Mouse (Mus musculus) CD4-positive, CD25-positive, alpha-beta regulatory T cell, adult 4 months (primary cell): ENCODE measurements around the gene Mapk14. TPM values are rescaled to one million over a fixed set of nuclear protein-coding genes. Genes with fewer than 3 reads are reported as not detected.

Source experiments
- ATAC-seq: one replicate; pipeline ENCODE4 v1.8.0; 2017
- polyA plus RNA-seq, 2 experiments: library from polyadenylated mRNA; unstranded; fragments of 100-300 nt; shearing (Covaris generic); gene quantifications; one replicate each; pipeline ENCODE4 v1.2.1; 2017

Gene Mapk14
- 10 to 100 TPM; 17.8 to 20.7 TPM for polyA plus RNA-seq

DNA sequence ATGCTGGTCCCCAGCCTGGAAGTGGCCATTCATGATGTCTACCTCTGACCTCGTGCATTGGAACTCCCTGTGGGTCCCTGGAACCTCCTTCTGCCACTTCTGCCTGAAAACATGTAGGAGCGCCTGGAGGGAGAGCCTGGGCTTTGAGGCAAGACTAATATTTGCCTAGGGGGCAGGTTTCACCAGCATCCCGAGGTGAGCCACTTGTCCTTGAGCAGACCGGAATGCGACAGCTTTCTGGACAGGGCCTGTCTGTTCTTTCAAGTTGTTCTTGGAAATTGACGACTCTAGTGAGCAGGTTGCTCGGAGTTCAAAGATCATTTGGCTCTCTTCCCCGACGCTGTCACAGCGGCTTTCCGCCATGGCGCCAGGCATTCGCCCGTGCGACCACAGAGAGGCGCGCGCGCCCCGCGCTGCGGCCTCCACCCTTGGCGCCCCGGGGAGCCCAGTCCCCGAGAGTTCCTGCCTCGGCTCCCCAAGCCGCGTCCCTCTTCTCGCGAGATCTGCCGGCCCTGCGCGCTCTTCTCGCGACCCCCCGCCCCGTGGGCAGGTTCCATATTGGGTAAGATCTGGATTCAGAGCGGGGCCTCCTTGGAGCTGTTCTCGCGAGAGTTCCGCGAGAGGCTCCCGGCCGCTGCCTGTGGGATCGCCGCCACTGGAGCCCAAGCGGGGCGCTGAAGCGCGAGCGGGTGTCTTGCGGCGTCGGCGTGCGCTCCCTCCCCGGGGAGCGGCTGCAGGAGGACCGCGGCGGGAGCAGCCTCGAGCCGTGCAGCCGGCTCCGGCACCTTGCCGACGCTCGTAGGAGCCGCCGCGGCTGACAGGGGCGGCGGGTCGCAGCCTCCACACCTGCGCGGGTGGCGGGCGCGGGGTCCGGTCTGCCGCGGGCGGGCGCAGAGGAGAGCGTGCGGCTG, at the start of gene Mapk14:
Gene Mapk14 (plus strand): TSS at position 554 of the 911 bp plus-strand sequence.
- ATAC-seq = peak; percentile 95

- ATAC-seq = no peak
Measured at GRCm38 (mm10) chr17:28643697-28644096, 47.4 kb upstream of the Mapk14 start.

GRCm38 (mm10) chr17:28644112-28644511, 47.0 kb upstream of the Mapk14 start:
- ATAC-seq = no peak

- ATAC-seq = no peak
Measured at GRCm38 (mm10) chr17:28646221-28646620, 44.9 kb upstream of the Mapk14 start.

DNA sequence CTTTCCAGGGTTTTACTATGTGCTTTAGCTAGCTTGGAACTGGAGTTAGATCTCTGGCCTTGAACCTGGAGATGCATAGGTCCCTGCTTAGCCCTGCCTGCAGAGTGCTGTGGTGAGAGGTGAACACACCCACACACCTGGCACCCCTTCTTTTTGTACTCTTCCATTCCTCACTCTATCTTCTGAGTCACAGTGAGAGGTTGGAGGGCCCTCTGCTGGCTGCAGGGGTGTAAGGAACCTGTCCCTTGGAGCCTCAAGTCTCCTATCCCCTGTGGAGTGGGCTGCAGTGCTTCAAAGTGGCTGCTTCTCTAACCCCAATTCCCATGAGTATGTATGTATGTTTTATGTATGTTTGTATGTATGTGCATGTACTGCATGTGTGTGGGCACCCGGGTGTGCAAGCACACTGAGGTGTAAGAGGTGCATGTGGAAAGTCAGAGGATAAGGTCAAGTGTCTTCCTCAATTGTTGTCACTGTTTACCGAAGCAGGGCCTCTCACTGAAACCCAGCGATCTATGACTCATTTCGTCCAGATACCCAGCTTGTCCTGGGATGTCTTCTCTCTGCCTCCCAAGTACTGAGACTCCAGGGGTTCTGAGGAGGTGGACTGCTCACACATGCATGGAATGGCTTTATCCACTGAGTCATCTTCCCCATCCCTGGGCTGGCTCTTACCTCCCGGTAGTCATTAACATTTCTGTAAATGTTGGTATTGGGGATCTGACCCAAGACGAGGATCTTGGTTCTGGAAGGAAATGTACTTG, 42.3 kb upstream of the Mapk14 start:
- ATAC-seq = peak; percentile 72

- no peak for ATAC-seq
Measured at GRCm38 (mm10) chr17:28650268-28650667, 40.9 kb upstream of the Mapk14 start.

DNA sequence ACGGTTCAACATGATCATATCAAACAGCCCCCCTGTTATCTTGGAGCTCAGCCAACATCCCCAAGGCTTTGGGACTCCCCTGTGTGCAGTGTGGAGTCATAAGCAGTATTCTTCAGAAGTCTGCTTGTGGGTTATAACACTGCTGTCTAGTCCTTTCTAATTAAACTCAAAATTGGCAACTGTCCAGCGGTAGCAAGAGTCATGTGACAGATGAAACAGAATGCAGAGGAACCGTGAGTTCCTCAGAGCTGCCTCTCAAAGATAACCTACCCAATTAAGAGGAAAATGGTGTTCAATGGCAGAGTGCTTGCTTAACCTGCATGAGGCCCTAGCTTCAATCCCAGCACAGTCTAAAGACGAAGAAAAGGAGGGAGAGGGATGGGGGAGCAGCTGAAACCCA, 33.2 kb upstream of the Mapk14 start:
- ATAC-seq = peak; percentile 75

DNA sequence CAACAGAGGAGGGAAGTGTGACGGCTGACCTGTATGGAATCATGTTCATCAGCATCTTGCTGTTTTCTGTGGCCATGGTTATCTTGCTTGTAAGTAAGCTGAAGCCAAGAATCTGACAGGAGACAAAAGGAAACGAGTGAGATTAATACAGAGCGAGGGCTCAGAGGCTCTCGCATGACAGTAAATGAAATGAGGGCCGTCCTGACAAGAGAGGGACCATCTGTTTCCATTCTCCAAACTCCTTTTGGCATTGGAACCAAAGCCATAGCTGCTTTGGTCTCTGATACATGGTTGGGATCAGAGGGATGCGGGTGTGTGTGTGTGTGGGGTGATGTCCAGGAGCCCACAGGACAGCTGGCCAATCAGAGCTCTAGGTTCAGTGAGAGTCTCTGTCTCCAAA, 31.6 kb upstream of the Mapk14 start:
- no peak for ATAC-seq

DNA sequence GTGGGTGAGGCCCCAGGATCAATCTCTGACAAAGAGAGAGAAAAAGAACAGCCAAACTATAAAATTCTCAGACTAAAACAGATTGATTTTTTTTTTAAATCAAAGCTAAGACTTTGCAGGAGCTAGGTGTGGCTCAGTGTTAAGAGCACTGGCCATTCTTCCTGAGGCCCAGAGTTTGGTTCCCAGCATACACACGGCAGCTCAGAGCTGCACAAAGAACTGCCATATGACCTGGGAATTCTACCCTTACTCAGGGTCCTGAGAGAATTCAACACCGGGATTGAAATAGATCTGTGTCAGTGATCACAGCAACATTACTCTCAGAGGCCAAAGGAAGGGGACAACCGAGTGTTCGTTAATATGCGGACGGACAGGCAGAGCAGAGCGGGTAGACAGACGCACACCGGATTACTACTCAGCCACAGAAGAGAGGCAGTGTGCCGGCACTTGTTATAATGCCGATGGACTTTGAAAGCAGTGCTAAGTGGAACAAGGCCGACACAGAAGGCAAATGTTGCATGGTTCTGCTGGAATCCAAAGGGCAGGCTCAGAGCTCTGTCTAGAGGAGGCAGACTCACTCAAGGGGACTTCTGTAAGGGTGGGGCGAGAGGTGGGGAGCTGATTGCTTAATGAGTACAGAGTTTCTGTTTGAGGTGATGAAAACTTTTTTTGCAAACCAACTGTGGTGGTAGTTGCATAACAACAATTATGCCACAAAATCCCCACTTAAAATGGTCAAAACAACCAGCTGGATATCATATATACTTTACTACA, 8.6 kb upstream of the Mapk14 start:
- ATAC-seq = no peak

GRCm38 (mm10) chr17:28683601-28684000, 7.5 kb upstream of the Mapk14 start:
- ATAC-seq = no peak

DNA sequence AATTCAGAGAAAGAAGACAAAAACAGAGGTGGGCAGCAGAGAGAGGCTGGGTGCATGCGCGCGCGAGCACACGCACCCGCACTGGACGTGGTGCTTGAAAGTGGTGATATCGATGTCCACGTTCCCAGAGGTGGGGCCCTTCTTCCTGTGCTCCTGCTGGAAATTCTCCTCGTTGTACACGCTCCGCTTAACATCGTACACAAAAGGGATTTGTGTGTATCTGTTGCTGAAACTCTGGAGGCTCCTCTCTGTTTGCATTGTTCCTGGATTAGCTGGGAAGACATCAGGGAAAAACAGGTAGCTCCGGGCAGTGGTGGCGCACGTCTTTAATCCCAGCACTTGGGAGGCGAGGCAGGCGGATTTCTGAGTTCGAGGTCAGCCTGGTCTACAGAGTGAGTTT, 6.5 kb upstream of the Mapk14 start:
- no peak for ATAC-seq

DNA sequence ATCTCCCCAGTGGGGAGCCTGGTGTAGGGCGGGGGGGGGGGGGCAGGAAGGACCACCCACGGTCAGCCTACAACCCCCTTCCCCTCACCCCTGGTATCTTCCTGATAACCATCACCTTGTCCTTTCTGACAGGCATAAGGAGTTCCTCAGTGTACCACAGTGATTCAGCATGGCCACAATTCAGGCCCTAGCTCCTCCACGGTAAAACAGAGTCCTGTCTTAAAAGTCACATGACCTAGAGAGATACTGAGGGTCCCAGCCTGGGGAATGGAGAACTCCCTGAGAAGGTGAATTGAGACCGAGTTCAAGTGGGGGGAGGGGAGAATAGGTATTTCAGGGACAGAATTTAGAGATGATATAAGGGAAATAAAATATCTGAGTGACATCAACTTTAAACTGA, 3.8 kb upstream of the Mapk14 start:
- no peak for ATAC-seq

- ATAC-seq = no peak
Measured at GRCm38 (mm10) chr17:28689586-28690283, 1.4 kb upstream of the Mapk14 start, which contains the start of gene Slc26a8. Slc26a8 (minus strand) TSS chr17:28690233.

GRCm38 (mm10) chr17:28691687-28692340, 685 bp downstream of the Mapk14 start:
- ATAC-seq = no peak

GRCm38 (mm10) chr17:28692341-28692710, 1.2 kb downstream of the Mapk14 start:
- peak; percentile 41 for ATAC-seq

DNA sequence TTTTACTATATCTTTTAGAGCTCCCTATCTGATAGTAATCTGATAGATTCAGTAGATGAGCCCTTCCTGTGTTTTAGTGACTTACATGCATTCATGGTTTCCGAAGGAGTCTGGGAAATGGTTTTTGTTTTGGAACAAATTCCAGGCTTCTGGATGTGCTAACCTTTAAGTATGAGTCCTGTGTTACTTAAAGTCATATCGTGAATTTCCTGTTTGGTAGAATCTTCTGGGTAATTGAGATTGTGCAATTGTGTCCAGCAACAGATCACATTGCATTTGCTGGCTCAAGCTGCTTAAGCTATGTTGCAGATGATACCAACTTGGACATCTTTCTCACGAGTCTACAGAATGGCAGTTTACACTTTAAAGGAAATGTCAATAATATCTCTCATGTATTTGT, 2.0 kb downstream of the Mapk14 start:
- ATAC-seq = no peak

- ATAC-seq = no peak
Measured at GRCm38 (mm10) chr17:28694078-28694477, 2.9 kb downstream of the Mapk14 start.

- ATAC-seq = no peak
Measured at GRCm38 (mm10) chr17:28694832-28695231, 3.7 kb downstream of the Mapk14 start.

- no peak for ATAC-seq
Measured at GRCm38 (mm10) chr17:28696641-28697040, 5.5 kb downstream of the Mapk14 start.

GRCm38 (mm10) chr17:28697290-28698195, 6.4 kb downstream of the Mapk14 start:
- ATAC-seq = peak; percentile 76

- ATAC-seq = peak; percentile 51
Measured at GRCm38 (mm10) chr17:28698245-28698644, 7.1 kb downstream of the Mapk14 start.
